ENCODE assay signal across 17 mouse cellular contexts in genomic region chr5:77273151-77273550, GRCm38 (mm10). TPM values are rescaled to one million over a fixed set of nuclear protein-coding genes. Genes with fewer than 3 reads are reported as not detected.
DNase-seq lines count a peak whose midpoint lies in the region; ATAC-seq and TF ChIP-seq lines count a peak whose summit lies in the region.
"Had no signal": no experiment of that assay in that cellular context is flagged by ENCODE, and none has a peak within 500 bp of the region (broad histone marks: within the 10 kb centered on the region; RNA-seq: fewer than 3 reads in every experiment).

No protein-coding gene starts in this region.

- H3K27ac ChIP-seq in CH12.LX (ENCODE audit: insufficient read depth, low read depth): no peak overlapping the region
- no peak overlapping the region for H3K27ac ChIP-seq in forebrain, embryonic 12.5 days
- H3K27ac ChIP-seq: embryonic facial prominence, embryonic 12.5 days; forebrain, embryonic 13.5 days; heart, embryonic 15.5 days; hindbrain, embryonic 15.5 days; kidney, postnatal 0 days; liver, embryonic 13.5 days had no signal

- peaks cover 9% of the 10 kb centered on the region for H3K9me3 ChIP-seq in CH12.LX (replicated peaks; ENCODE audit: low read length)
- H3K9me3 ChIP-seq in forebrain, embryonic 12.5 days: no peaks in the 10 kb centered on the region
- H3K9me3 ChIP-seq: embryonic facial prominence, embryonic 12.5 days; forebrain, embryonic 13.5 days; heart, embryonic 15.5 days; hindbrain, embryonic 15.5 days; liver, embryonic 13.5 days; megakaryocyte, embryonic 14.5 days had no signal

- H3K79me2 ChIP-seq in CH12.LX (replicated peaks; ENCODE audit: control insufficient read depth, extremely low read depth, insufficient read depth, poor library complexity, severe bottlenecking): peaks cover 97% of the 10 kb centered on the region

- TF ChIP-seq POLR2A in CH12.LX (IDR thresholded peaks at IDR 0.05; ENCODE audit: low read depth, low read length): no peak

- no peak; the same call in 1 of the 2 replicates for TF ChIP-seq RAD21 in CH12.LX (IDR thresholded peaks at IDR 0.05; ENCODE audit: low read depth, low read length)

- H3K4me3 ChIP-seq in CH12.LX (replicated peaks in 1 of 3; ENCODE audit: low read depth in 2 of 3, low read length in 2 of 3, poor library complexity in 1 of 3): no peak overlapping the region
- H3K4me3 ChIP-seq in forebrain, embryonic 12.5 days (replicated peaks): no peak overlapping the region
- H3K4me3 ChIP-seq: embryonic facial prominence, embryonic 12.5 days; forebrain, embryonic 13.5 days; heart, embryonic 15.5 days; hindbrain, embryonic 15.5 days; liver, embryonic 13.5 days; megakaryocyte, embryonic 14.5 days had no signal

- peak in 1 of 2 experiments; percentile 37; a peak in 2 of 4 replicates for TF ChIP-seq CTCF in CH12.LX (conservative IDR thresholded peaks at IDR 0.05 in 1 of 2, IDR thresholded peaks at IDR 0.05 in 1 of 2; ENCODE audit: low read depth in 2 of 2, low read length in 2 of 2)

- H3K4me1 ChIP-seq in CH12.LX (ENCODE audit: control insufficient read depth in 1 of 2, insufficient read depth in 2 of 2): peaks cover 5 to 59% of the 10 kb centered on the region in 2 experiments; a peak in 3 of 4 replicates
- H3K4me1 ChIP-seq in forebrain, embryonic 12.5 days: peaks cover under 1% of the 10 kb centered on the region; the same call in 1 of the 2 replicates
- H3K4me1 ChIP-seq: hindbrain, embryonic 15.5 days had no signal

- in situ Hi-C loops in CH12.LX (cut with MboI; ENCODE audit: low pct_ligation_motif_present, low pct_unique_long_range_greater_than_20kb, low sequenced_read_pairs): no loop called here

- no peak for ATAC-seq in forebrain, embryonic 12.5 days (ENCODE audit: low FRiP score)
- ATAC-seq: forebrain, embryonic 13.5 days had no signal

- H3K4me2 ChIP-seq in CH12.LX (ENCODE audit: insufficient read depth, low read depth, poor library complexity, severe bottlenecking): no peak overlapping the region
- H3K4me2 ChIP-seq in forebrain, embryonic 12.5 days: no peak overlapping the region
- H3K4me2 ChIP-seq: embryonic facial prominence, embryonic 12.5 days; forebrain, embryonic 13.5 days; heart, embryonic 15.5 days; hindbrain, embryonic 15.5 days; liver, embryonic 13.5 days had no signal

- DNase-seq in CH12.LX (ENCODE audit: extremely low read depth): peak; percentile 76
- DNase-seq in ZHBTc4 (ENCODE audit: low read depth, low spot score): peak; percentile 61
- DNase-seq in natural killer cell, adult 2 months (ENCODE audit: low spot score in 2 of 2): peak; percentile 15 to 49
- peak; percentile 73 to 78 for DNase-seq in thymus, postnatal 10 days (ENCODE audit: low spot score in 2 of 2)
- no peak for DNase-seq in frontal cortex, postnatal 36 days (ENCODE audit: low spot score in 2 of 2)
- no peak for DNase-seq in layer of hippocampus, adult 18-20 months (ENCODE audit: low spot score in 2 of 2)
- DNase-seq: adrenal gland, postnatal 36 days; cerebellum, adult 9-10 months; gastrocnemius, postnatal 10 days; liver, embryonic 13.5 days had no signal

- no peak overlapping the region for H3K9ac ChIP-seq in CH12.LX (ENCODE audit: insufficient read depth, low read depth)
- H3K9ac ChIP-seq in forebrain, embryonic 12.5 days: no peak overlapping the region
- H3K9ac ChIP-seq: embryonic facial prominence, embryonic 12.5 days; forebrain, embryonic 13.5 days; heart, embryonic 15.5 days; hindbrain, embryonic 15.5 days; liver, embryonic 13.5 days had no signal

- 83% methylated on average over 7 of the region's 7 CpGs for WGBS in forebrain, embryonic 12.5 days

- dilution Hi-C loops in CH12.LX (cut with MboI; ENCODE audit: extremely low pct_ligation_motif_present, extremely low pct_unique_long_range_greater_than_20kb, low sequenced_read_pairs): no loop called here

- no peaks in the 10 kb centered on the region for H3K27me3 ChIP-seq in CH12.LX (replicated peaks)
- H3K27me3 ChIP-seq in forebrain, embryonic 12.5 days: no peaks in the 10 kb centered on the region
- H3K27me3 ChIP-seq: embryonic facial prominence, embryonic 12.5 days; forebrain, embryonic 13.5 days; heart, embryonic 15.5 days; hindbrain, embryonic 15.5 days; liver, embryonic 13.5 days; megakaryocyte, embryonic 14.5 days had no signal

- peaks cover 59 to 82% of the 10 kb centered on the region in 2 experiments for H3K36me3 ChIP-seq in CH12.LX (replicated peaks in 1 of 2; ENCODE audit: control insufficient read depth in 1 of 2, insufficient read depth in 1 of 2, low read length in 1 of 2)
- H3K36me3 ChIP-seq in forebrain, embryonic 12.5 days (replicated peaks): peaks cover 91% of the 10 kb centered on the region

- no peak for TF ChIP-seq EP300 in CH12.LX (IDR thresholded peaks at IDR 0.05; ENCODE audit: low read length)

TF ChIP-seq in CH12.LX, 34 proteins besides CTCF, POLR2A, EP300 and RAD21:
- TF ChIP-seq ZNF384 (IDR thresholded peaks at IDR 0.05; ENCODE audit: low read depth, low read length): 0 out of 2 replicates have a peak, but pooled peaks have one; percentile 12
- TF ChIP-seq USF1 (IDR thresholded peaks at IDR 0.05; ENCODE audit: low read depth, low read length): no peak

RNA-seq across cellular contexts. Expression of gene Rest, which starts 7.9 kb away (rescaled TPM):
- 15.4 and 15.9 TPM in 2 replicates for total RNA-seq in CH12.LX (2012; rRNA removed)
- 16.5 and 16.8 TPM in 2 replicates for total RNA-seq in CH12.LX (2014; rRNA removed)
- 7.4 and 7.8 TPM in 2 replicates for polyA plus RNA-seq in CH12.LX (2012; ENCODE audit: insufficient read length, low read depth)
- 19.7 and 22.2 TPM in 2 replicates for polyA plus RNA-seq in forebrain, embryonic 12.5 days (2016; fragmentation: Nextera tagmentation; extraction: Ambion mirVana)
- total RNA-seq in layer of hippocampus, adult 18-20 months (2021): 1 to 10 TPM; 4.3 to 4.4 TPM

RNA-seq across cellular contexts. Expression of gene Noa1, which starts 36.7 kb away (rescaled TPM):
- total RNA-seq in CH12.LX (2012; rRNA removed) (25.8 and 33.0 TPM in 2 replicates), CH12.LX (2014; rRNA removed) (44.3 and 45.7 TPM in 2 replicates)
- 59.4 and 60.7 TPM in 2 replicates for polyA plus RNA-seq in CH12.LX (2012; ENCODE audit: insufficient read length, low read depth)
- polyA plus RNA-seq in forebrain, embryonic 12.5 days (2016; fragmentation: Nextera tagmentation; extraction: Ambion mirVana): 36.3 and 37.5 TPM in 2 replicates
- 10 to 100 TPM; 24.5 to 24.8 TPM for total RNA-seq in layer of hippocampus, adult 18-20 months (2021)

RNA-seq across cellular contexts. Expression of gene Polr2b, which starts 36.8 kb away (rescaled TPM):
- total RNA-seq in CH12.LX (2012; rRNA removed): 133 and 140 TPM in 2 replicates
- 119 and 129 TPM in 2 replicates for total RNA-seq in CH12.LX (2014; rRNA removed)
- polyA plus RNA-seq in CH12.LX (2012; ENCODE audit: insufficient read length, low read depth): 78.0 and 88.0 TPM in 2 replicates
- 102 and 109 TPM in 2 replicates for polyA plus RNA-seq in forebrain, embryonic 12.5 days (2016; fragmentation: Nextera tagmentation; extraction: Ambion mirVana)
- total RNA-seq in layer of hippocampus, adult 18-20 months (2021): 10 to 100 TPM; 44.0 to 48.4 TPM

Comparison
In these comparisons a context has a peak if more than half of its experiments do, and no peak if none do; other contexts are left out.
1. DNase-seq: peak in CH12.LX (single experiment), ZHBTc4 (single experiment), natural killer cell, adult 2 months (2 of 2) and thymus, postnatal 10 days (2 of 2); none in frontal cortex, postnatal 36 days (0 of 2) and layer of hippocampus, adult 18-20 months (0 of 2).